Mouse (Mus musculus) MEL (cell line): ENCODE data around the gene Bcr. TPM values are rescaled to one million over a fixed set of nuclear protein-coding genes. Genes with fewer than 3 reads are reported as not detected.

Experiments used
- DNase-seq: peaks from one replicate; pipeline ENCODE4 v3.0.0; 2011; ENCODE audit warnings: low read depth, low spot score
- H3K27ac ChIP-seq: 2 replicates; pipeline ENCODE4 v1.5.1; 2012; ENCODE audit warnings: low read depth, mild to moderate bottlenecking, control low read depth, low read length, moderate library complexity; ENCODE audit not compliant: control insufficient read depth
- H3K27me3 ChIP-seq, 2 experiments: fragments of 150-350 bp in 1 of 2; sonication (generic) in 1 of 2; 2 replicates each; pipeline ENCODE4 v1.6.1; 2012; ENCODE audit warnings: low read length in 2 of 2, mild to moderate bottlenecking in 2 of 2, improper control_type of control experiment in 1 of 2, moderate library complexity in 1 of 2; ENCODE audit not compliant: insufficient read depth in 2 of 2, control insufficient read depth in 1 of 2
- H3K36me3 ChIP-seq, 2 experiments: 2 replicates each; pipeline ENCODE4 v1.6.1; 2012 to 2014; ENCODE audit warnings: low read length in 2 of 2, improper control_type of control experiment in 1 of 2, inconsistent platforms in 1 of 2, mild to moderate bottlenecking in 1 of 2; ENCODE audit not compliant: insufficient read depth in 2 of 2, control insufficient read depth in 1 of 2
- H3K4me1 ChIP-seq, 2 experiments: fragments of 150-350 bp in 1 of 2; sonication (generic) in 1 of 2; 2 replicates each; pipeline ENCODE4 v1.6.1; 2012; ENCODE audit warnings: low read length in 2 of 2, improper control_type of control experiment in 1 of 2, mild to moderate bottlenecking in 1 of 2; ENCODE audit not compliant: insufficient read depth in 2 of 2, control insufficient read depth in 1 of 2
- H3K4me3 ChIP-seq, 2 experiments: fragments of 150-350 bp in 1 of 2; sonication (generic) in 1 of 2; 2 replicates each; pipeline ENCODE4 v1.5.1; 2012; ENCODE audit warnings: low read depth in 2 of 2, low read length in 2 of 2, mild to moderate bottlenecking in 2 of 2, moderate library complexity in 2 of 2, control low read depth in 1 of 2, improper control_type of control experiment in 1 of 2; ENCODE audit not compliant: control insufficient read depth in 1 of 2, insufficient read depth in 1 of 2
- H3K79me2 ChIP-seq: 2 replicates; pipeline ENCODE4 v1.6.1; 2012; ENCODE audit warnings: mild to moderate bottlenecking, low read length, moderate library complexity; ENCODE audit not compliant: control insufficient read depth, poor library complexity, insufficient read depth
- H3K9ac ChIP-seq: 2 replicates; pipeline ENCODE4 v1.6.1; 2012; ENCODE audit warnings: low read depth, mild to moderate bottlenecking, control low read depth, low read length, moderate library complexity; ENCODE audit not compliant: control insufficient read depth, poor library complexity, severe bottlenecking
- H3K9me3 ChIP-seq: fragments of 150-350 bp; sonication (generic); replicated peaks from 2 replicates; pipeline ENCODE4 v1.6.1; 2012; ENCODE audit warnings: mild to moderate bottlenecking, low read length, improper control_type of control experiment, moderate library complexity; ENCODE audit not compliant: insufficient read depth
- BHLHE40 ChIP-seq: IDR thresholded peaks from 2 replicates; pipeline ENCODE4 v1.6.1; 2012; ENCODE audit warnings: low read depth, mild to moderate bottlenecking, inconsistent platforms, low read length, improper control_type of control experiment, borderline replicate concordance
- CHD1 ChIP-seq: IDR thresholded peaks from 2 replicates; pipeline ENCODE4 v1.6.1; 2012; ENCODE audit warnings: low read depth, mild to moderate bottlenecking, inconsistent platforms, low read length, improper control_type of control experiment
- CHD2 ChIP-seq: IDR thresholded peaks from 2 replicates; pipeline ENCODE4 v1.6.1; 2011; ENCODE audit warnings: low read length, improper control_type of control experiment
- E2F4 ChIP-seq: IDR thresholded peaks from 2 replicates; pipeline ENCODE4 v1.6.1; 2011; ENCODE audit warnings: low read depth, low read length, improper control_type of control experiment, borderline replicate concordance
- EP300 ChIP-seq, 2 experiments: IDR thresholded peaks; 2 replicates each; pipeline ENCODE4 v1.6.1; 2011; ENCODE audit warnings: improper control_type of control experiment in 2 of 2, low read length in 2 of 2, low read depth in 1 of 2, mild to moderate bottlenecking in 1 of 2
- GABPA ChIP-seq: IDR thresholded peaks from 2 replicates; pipeline ENCODE4 v1.6.1; 2012; ENCODE audit warnings: low read depth, mild to moderate bottlenecking, inconsistent platforms, low read length, improper control_type of control experiment, moderate library complexity
- GATA1 ChIP-seq: IDR thresholded peaks from 2 replicates; pipeline ENCODE4 v1.6.1; 2011; ENCODE audit warnings: low read depth, low read length, improper control_type of control experiment
- JUND ChIP-seq: IDR thresholded peaks from 2 replicates; pipeline ENCODE4 v1.6.1; 2011; ENCODE audit warnings: low read depth, mild to moderate bottlenecking, improper control_type of control experiment, low read length
- KAT2A ChIP-seq: conservative IDR thresholded peaks from 2 replicates; pipeline ENCODE4 v1.6.1; 2012; ENCODE audit warnings: low read depth, low read length, improper control_type of control experiment, inconsistent platforms
- MAFK ChIP-seq: IDR thresholded peaks from 2 replicates; pipeline ENCODE4 v1.6.1; 2011; ENCODE audit warnings: low read depth, mild to moderate bottlenecking, low read length, improper control_type of control experiment, borderline replicate concordance
- MXI1 ChIP-seq: IDR thresholded peaks from 2 replicates; pipeline ENCODE4 v1.6.1; 2011; ENCODE audit warnings: mild to moderate bottlenecking, low read depth, low read length, improper control_type of control experiment
- NRF1 ChIP-seq: IDR thresholded peaks from 2 replicates; pipeline ENCODE4 v1.6.1; 2014; ENCODE audit warnings: low read depth, mild to moderate bottlenecking, inconsistent platforms, low read length, improper control_type of control experiment, moderate library complexity; ENCODE audit not compliant: poor library complexity, insufficient read depth, severe bottlenecking
- POLR2A ChIP-seq, 2 experiments: IDR thresholded peaks; 2 replicates each; pipeline ENCODE4 v1.6.1; 2011 to 2012; ENCODE audit warnings: low read length in 2 of 2, mild to moderate bottlenecking in 2 of 2, control low read depth in 1 of 2, improper control_type of control experiment in 1 of 2, low read depth in 1 of 2, moderate library complexity in 1 of 2; ENCODE audit not compliant: control insufficient read depth in 1 of 2, insufficient read depth in 1 of 2, poor library complexity in 1 of 2
- POLR2AphosphoS2 ChIP-seq: IDR thresholded peaks from 2 replicates; pipeline ENCODE4 v1.6.1; 2011; ENCODE audit warnings: low read length, improper control_type of control experiment
- POLR2AphosphoS5 ChIP-seq: IDR thresholded peaks from 2 replicates; pipeline ENCODE4 v1.6.1; 2012; ENCODE audit warnings: low read depth, borderline replicate concordance, mild to moderate bottlenecking, inconsistent platforms, low read length, moderate library complexity, mixed read lengths
- RAD21 ChIP-seq: IDR thresholded peaks from 2 replicates; pipeline ENCODE4 v1.6.1; 2011; ENCODE audit warnings: mild to moderate bottlenecking, low read depth, low read length, improper control_type of control experiment
- SIN3A ChIP-seq: IDR thresholded peaks from 2 replicates; pipeline ENCODE4 v1.6.1; 2012; ENCODE audit warnings: low read length, improper control_type of control experiment, inconsistent platforms
- SMC3 ChIP-seq: IDR thresholded peaks from 2 replicates; pipeline ENCODE4 v1.6.1; 2011; ENCODE audit warnings: low read depth, low read length, improper control_type of control experiment
- TBP ChIP-seq: IDR thresholded peaks from 2 replicates; pipeline ENCODE4 v1.8.0; 2011; ENCODE audit warnings: low read depth, low read length, improper control_type of control experiment
- TCF12 ChIP-seq: IDR thresholded peaks from 2 replicates; pipeline ENCODE4 v1.6.1; 2014; ENCODE audit warnings: low read depth, mild to moderate bottlenecking, inconsistent platforms, low read length, improper control_type of control experiment, moderate library complexity
- UBTF ChIP-seq: IDR thresholded peaks from 2 replicates; pipeline ENCODE4 v1.6.1; 2012; ENCODE audit warnings: low read depth, mild to moderate bottlenecking, inconsistent platforms, low read length, improper control_type of control experiment, moderate library complexity, borderline replicate concordance; ENCODE audit not compliant: insufficient read depth
- USF1 ChIP-seq: IDR thresholded peaks from 2 replicates; pipeline ENCODE4 v1.6.1; 2014; ENCODE audit warnings: low read depth, mild to moderate bottlenecking, inconsistent platforms, low read length, improper control_type of control experiment, moderate library complexity
- USF2 ChIP-seq, 2 experiments: IDR thresholded peaks; 2 replicates each; pipeline ENCODE4 v1.6.1; 2011 to 2012; ENCODE audit warnings: improper control_type of control experiment in 2 of 2, low read length in 2 of 2, borderline replicate concordance in 1 of 2, inconsistent platforms in 1 of 2, low read depth in 1 of 2, mild to moderate bottlenecking in 1 of 2; ENCODE audit not compliant: insufficient read depth in 1 of 2
- ZKSCAN1 ChIP-seq: IDR thresholded peaks from 2 replicates; pipeline ENCODE4 v1.6.1; 2012; ENCODE audit warnings: low read depth, mild to moderate bottlenecking, inconsistent platforms, low read length, improper control_type of control experiment, moderate library complexity
- ZMIZ1 ChIP-seq: IDR thresholded peaks from 2 replicates; pipeline ENCODE4 v1.6.1; 2012; ENCODE audit warnings: low read depth, mild to moderate bottlenecking, inconsistent platforms, low read length, improper control_type of control experiment, moderate library complexity
- polyA plus RNA-seq, 2 experiments: library from polyadenylated mRNA; stranded (reverse) in 1 of 2; unstranded in 1 of 2; fragments of >175 nt in 1 of 2; fragments of >200 nt in 1 of 2; gene quantifications; 2 replicates each; pipeline versions ENCODE4 v1.2.1 to v1.2.4; 2012; ENCODE audit warnings: low replicate concordance in 2 of 2, low read depth in 1 of 2; ENCODE audit not compliant: insufficient read length in 2 of 2, insufficient read depth in 1 of 2, missing spikeins in 1 of 2
- total RNA-seq: library from RNA; depleted of rRNA; stranded (reverse); fragments of 300-350 nt; gene quantifications from 2 replicates; pipeline ENCODE4 v1.2.3, GENCODE M21; 2012

The Bcr gene
- total and polyA plus RNA-seq, 3 experiments = not detected

DNA sequence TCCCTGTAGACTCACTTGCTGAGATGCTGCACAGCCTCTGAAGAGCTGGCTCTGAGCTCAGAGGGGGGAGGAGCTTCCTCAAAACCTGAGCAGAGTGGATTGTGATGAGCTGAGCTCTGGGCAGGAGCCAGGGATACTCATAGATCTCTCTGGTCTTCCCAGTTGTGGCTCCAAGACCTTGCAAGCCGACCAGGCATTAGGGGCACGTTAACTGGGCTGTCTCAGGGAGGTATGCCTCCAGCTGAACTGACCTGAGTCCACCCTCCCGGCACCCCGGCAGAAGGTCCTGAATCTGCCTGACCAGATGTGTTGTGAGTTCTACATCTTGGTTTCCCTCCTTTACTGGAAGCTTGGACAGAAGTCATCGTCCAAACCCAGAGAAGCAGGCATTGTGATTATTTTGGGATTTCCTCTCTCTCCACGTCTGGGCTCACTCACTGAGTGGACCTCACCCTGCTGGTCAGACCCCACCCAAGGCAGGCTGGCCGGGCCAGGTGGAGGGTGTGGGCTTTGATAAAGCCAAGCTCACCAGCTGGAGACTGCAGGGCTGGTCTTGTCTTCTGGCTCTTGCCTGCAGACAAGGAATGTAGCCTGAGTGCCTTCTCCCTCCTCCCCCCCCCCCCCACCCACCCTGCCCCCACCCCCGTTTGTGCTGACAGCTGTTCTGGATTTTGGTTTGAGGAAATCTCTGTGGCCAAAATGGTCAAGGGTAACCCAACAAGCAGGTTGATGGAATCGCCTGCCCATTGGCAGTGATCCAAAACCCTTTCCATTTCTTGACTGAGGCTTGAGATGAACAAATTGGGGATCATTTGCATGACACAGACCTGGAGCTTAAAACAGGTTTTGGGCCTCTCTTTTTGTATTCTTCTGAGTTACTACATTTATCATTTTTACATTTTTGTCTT is 44.1 kb downstream of the Bcr start:
- no peak overlapping the region for H3K27ac ChIP-seq

DNA sequence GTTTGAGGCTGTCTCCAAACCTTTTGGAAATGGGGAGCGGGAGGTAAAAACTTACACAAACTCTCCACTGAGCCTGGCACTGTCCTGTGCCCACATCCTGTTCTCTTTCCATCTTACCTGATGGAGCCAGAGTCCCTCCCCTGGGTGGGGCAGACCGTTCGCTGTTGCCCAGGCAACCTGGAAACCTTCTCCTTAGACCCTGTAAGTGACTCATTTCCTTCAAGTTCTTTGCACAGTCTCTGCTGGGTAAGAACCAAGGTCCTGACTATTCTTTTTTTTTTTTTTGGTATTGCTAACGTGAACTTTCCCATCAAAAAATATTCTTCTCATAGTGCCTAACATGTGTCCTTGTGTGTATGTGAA is 44.7 kb downstream of the Bcr start:
- no peaks in the 10 kb centered on the region for H3K4me1 ChIP-seq
- H3K27ac ChIP-seq = no peak overlapping the region
- no peaks in the 10 kb centered on the region for H3K79me2 ChIP-seq
- H3K36me3 ChIP-seq = no peaks in the 10 kb centered on the region
- TF ChIP-seq GATA1 (no peak), MAFK (no peak), ZMIZ1 (no peak)
- no peaks in the 10 kb centered on the region for H3K27me3 ChIP-seq
- no peaks in the 10 kb centered on the region for H3K9me3 ChIP-seq
- no peak overlapping the region for H3K9ac ChIP-seq
- H3K4me3 ChIP-seq = no peak overlapping the region
- DNase-seq = no peak

More for the DNA sequence above, 44.1 kb downstream of the Bcr start:
- DNase-seq = no peak
- H3K9me3 ChIP-seq = no peaks in the 10 kb centered on the region
- no peak overlapping the region for H3K9ac ChIP-seq
- no peaks in the 10 kb centered on the region for H3K79me2 ChIP-seq
- TF ChIP-seq POLR2AphosphoS5 (no peak), UBTF (no peak), ZKSCAN1 (no peak), MAFK (no peak), SIN3A (no peak), CHD1 (no peak), CHD2 (no peak), SMC3 (no peak)
- no peaks in the 10 kb centered on the region for H3K36me3 ChIP-seq
- H3K27me3 ChIP-seq = no peaks in the 10 kb centered on the region
- no peak overlapping the region for H3K4me3 ChIP-seq
- H3K4me1 ChIP-seq = no peaks in the 10 kb centered on the region

DNA sequence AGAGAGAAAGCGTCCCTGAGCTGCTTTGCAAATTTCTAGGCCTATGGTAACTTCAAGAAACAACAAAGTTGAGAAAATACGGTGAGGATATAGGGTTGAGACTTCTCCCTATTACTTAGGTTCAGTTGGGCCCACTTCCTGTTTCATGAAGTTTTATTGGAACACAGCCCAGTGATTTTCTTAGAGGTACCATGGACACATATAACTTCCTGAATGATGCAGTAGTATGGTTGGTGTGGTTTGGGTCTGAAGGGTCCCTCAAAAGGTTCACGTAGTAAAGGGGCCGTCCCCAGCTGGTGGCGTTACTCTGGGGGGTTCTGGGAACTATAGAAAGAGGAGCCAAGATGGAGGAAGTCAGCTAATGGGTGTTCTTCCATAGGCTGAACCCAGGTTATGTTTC is 45.3 kb downstream of the Bcr start:
- DNase-seq = peak; percentile 6
- H3K27me3 ChIP-seq = no peaks in the 10 kb centered on the region
- no peak overlapping the region for H3K9ac ChIP-seq
- no peaks in the 10 kb centered on the region for H3K36me3 ChIP-seq
- H3K79me2 ChIP-seq = no peaks in the 10 kb centered on the region
- no peak overlapping the region for H3K27ac ChIP-seq
- no peaks in the 10 kb centered on the region for H3K4me1 ChIP-seq
- no peaks in the 10 kb centered on the region for H3K9me3 ChIP-seq
- no peak overlapping the region for H3K4me3 ChIP-seq
- TF ChIP-seq RAD21 (no peak), TCF12 (no peak), NRF1 (no peak), EP300 (IDR thresholded peaks at IDR 0.05; ENCODE audit: low read depth in 1 of 2, low read length in 2 of 2) (no peak), CHD1 (no peak), KAT2A (no peak), TBP (no peak), ZMIZ1 (no peak), POLR2AphosphoS2 (no peak), USF1 (no peak), MXI1 (no peak), GABPA (no peak), JUND (no peak), POLR2A (IDR thresholded peaks at IDR 0.05; ENCODE audit: control insufficient read depth in 1 of 2, insufficient read depth in 1 of 2, low read depth in 1 of 2, low read length in 2 of 2, poor library complexity in 1 of 2) (no peak), BHLHE40 (no peak), USF2 (IDR thresholded peaks at IDR 0.05; ENCODE audit: borderline replicate concordance in 1 of 2, insufficient read depth in 1 of 2, low read depth in 1 of 2, low read length in 2 of 2) (no peak), E2F4 (no peak)
